Comparison of ENCODE assay signal across 8 mouse cellular contexts in the genomic region with DNA sequence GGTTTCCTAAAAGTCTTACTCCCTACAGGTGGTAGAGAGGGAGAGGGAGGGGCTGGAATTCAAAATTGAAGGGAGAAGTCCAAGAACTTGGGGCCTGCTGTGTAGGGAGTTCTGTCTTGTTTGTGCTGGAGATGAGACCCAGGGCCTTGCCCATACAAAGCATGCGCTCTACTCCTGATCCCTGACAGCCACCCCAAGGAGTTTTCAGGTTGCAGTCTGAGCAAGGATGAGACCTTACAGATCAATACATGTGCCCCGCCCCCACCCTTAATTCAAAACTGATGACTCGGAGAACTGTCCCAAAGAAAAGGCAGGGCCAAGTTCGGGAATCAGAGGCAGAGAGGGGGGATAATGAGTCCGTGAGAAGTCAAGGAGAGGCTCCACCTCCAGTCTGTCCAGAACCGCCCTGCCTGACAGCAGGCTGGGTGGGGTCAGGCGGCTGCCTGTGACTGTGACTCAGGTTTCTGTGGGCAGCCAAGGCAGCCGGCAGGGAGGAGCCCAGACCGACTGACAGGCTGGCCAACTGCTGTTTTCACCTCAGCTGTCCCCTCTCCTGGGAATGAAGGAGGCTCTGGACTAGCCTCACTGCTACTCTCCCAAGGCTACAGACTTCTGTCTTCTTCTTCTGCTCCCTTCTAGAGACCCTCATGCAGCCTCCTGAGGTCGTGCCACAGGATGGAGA. TPM values are rescaled to one million over a fixed set of nuclear protein-coding genes. Genes with fewer than 3 reads are reported as not detected.
DNase-seq lines count a peak whose midpoint lies in the region; ATAC-seq and TF ChIP-seq lines count a peak whose summit lies in the region.

No protein-coding gene starts in this region.

- H3K4me3 ChIP-seq in hindbrain, embryonic 15.5 days = no peak overlapping the region
- peak overlapping the region; percentile 23 to 26 for H3K4me3 ChIP-seq in liver, embryonic 14.5 days (ENCODE audit: insufficient read depth in 1 of 2, low read depth in 2 of 2, low read length in 2 of 2)
- H3K4me3 ChIP-seq in neural tube, embryonic 12.5 days = no peak overlapping the region

- H3K9me3 ChIP-seq in hindbrain, embryonic 15.5 days = no peaks in the 10 kb centered on the region
- H3K9me3 ChIP-seq in liver, embryonic 14.5 days (ENCODE audit: control insufficient read depth, low read length) = no peaks in the 10 kb centered on the region
- no peaks in the 10 kb centered on the region for H3K9me3 ChIP-seq in neural tube, embryonic 12.5 days

- peaks cover 53% of the 10 kb centered on the region for H3K4me1 ChIP-seq in hindbrain, embryonic 15.5 days (replicated peaks)
- peaks cover 30 to 41% of the 10 kb centered on the region in 2 experiments for H3K4me1 ChIP-seq in liver, embryonic 14.5 days (replicated peaks; ENCODE audit: control insufficient read depth in 2 of 2, insufficient read depth in 2 of 2, low read length in 1 of 2)
- H3K4me1 ChIP-seq in neural tube, embryonic 12.5 days = peaks cover 45% of the 10 kb centered on the region

- 10% methylated on average over 10 of the region's 10 CpGs for WGBS in hindbrain, embryonic 15.5 days
- 4% methylated on average over 10 of the region's 10 CpGs for WGBS in liver, embryonic 14.5 days (ENCODE audit: insufficient replicate concordance)
- 11% methylated on average over 10 of the region's 10 CpGs for WGBS in neural tube, embryonic 12.5 days

- intact Hi-C loops in left cerebral cortex, postnatal 4 days (cut with DNase I) = loop anchor here (5.0 kb wide), 1 partner anchor 33 kb away; no protein-coding TSS in a partner anchor
- intact Hi-C loops in left cerebral cortex, postnatal 14 days (cut with DNase I) = loop anchor here (5.0 kb wide), 2 partner anchors 78 to 173 kb away; no protein-coding TSS in a partner anchor

- no peak for TF ChIP-seq CTCF in liver, embryonic 14.5 days (IDR thresholded peaks at IDR 0.05; ENCODE audit: low read depth)

- no peaks in the 10 kb centered on the region for H3K36me3 ChIP-seq in hindbrain, embryonic 15.5 days
- H3K36me3 ChIP-seq in liver, embryonic 14.5 days (replicated peaks; ENCODE audit: control insufficient read depth, insufficient read depth, low read depth) = no peaks in the 10 kb centered on the region
- no peaks in the 10 kb centered on the region for H3K36me3 ChIP-seq in neural tube, embryonic 12.5 days

- H3K4me2 ChIP-seq in hindbrain, embryonic 15.5 days = no peak overlapping the region
- H3K4me2 ChIP-seq in liver, embryonic 14.5 days (ENCODE audit: low read depth) = peak overlapping the region; percentile 88
- H3K4me2 ChIP-seq in neural tube, embryonic 12.5 days (replicated peaks) = peak overlapping the region; percentile 30

- TF ChIP-seq EP300 in liver, embryonic 14.5 days (IDR thresholded peaks at IDR 0.05; ENCODE audit: low read depth) = no peak

- peak overlapping the region; percentile 67; the same call in 1 of the 2 replicates for H3K27ac ChIP-seq in hindbrain, embryonic 15.5 days (replicated peaks)
- peak overlapping the region; percentile 79 for H3K27ac ChIP-seq in liver, embryonic 14.5 days
- H3K27ac ChIP-seq in neural tube, embryonic 12.5 days = 0 out of 2 replicates have a peak overlapping the region, but pooled peaks have one; percentile 0

- ATAC-seq in hindbrain, embryonic 15.5 days (ENCODE audit: low FRiP score, low read depth) = no peak
- ATAC-seq in liver, embryonic 14.5 days (ENCODE audit: insufficient read depth) = peak; percentile 75
- no peak for ATAC-seq in neural tube, embryonic 12.5 days (ENCODE audit: low FRiP score, low read depth)
- no peak for ATAC-seq in activated CD4-positive, CD25-positive, alpha-beta regulatory T cell, adult 4 months

- no peaks in the 10 kb centered on the region for H3K27me3 ChIP-seq in hindbrain, embryonic 15.5 days
- H3K27me3 ChIP-seq in liver, embryonic 14.5 days (ENCODE audit: control insufficient read depth, insufficient read depth, low read length) = peaks cover 26% of the 10 kb centered on the region
- H3K27me3 ChIP-seq in neural tube, embryonic 12.5 days (replicated peaks) = no peaks in the 10 kb centered on the region

- H3K9ac ChIP-seq in hindbrain, embryonic 15.5 days = no peak overlapping the region
- peak overlapping the region; percentile 63 for H3K9ac ChIP-seq in liver, embryonic 14.5 days (replicated peaks)
- peak overlapping the region; percentile 33 for H3K9ac ChIP-seq in neural tube, embryonic 12.5 days

- peak; percentile 58 for DNase-seq in left cerebral cortex, postnatal 4 days
- DNase-seq in left cerebral cortex, postnatal 14 days (ENCODE audit: low spot score in 2 of 2) = no peak
- DNase-seq in adrenal gland, postnatal 4 days (ENCODE audit: low spot score in 2 of 2) = peak; percentile 39 to 70
- DNase-seq in gastrocnemius, adult 18-20 months (ENCODE audit: low spot score) = peak; percentile 93
- peak; percentile 74 to 82 (median 77) for DNase-seq in liver, embryonic 14.5 days (ENCODE audit: low read depth in 3 of 3, low spot score in 3 of 3)

RNA-seq across cellular contexts. Expression of a gene that starts 1.5 kb away (rescaled TPM):
- 100 to 1,000 TPM; 102 to 105 TPM for total RNA-seq in left cerebral cortex, postnatal 4 days (2021)
- 10 to 100 TPM; 82.0 to 85.4 TPM for total RNA-seq in left cerebral cortex, postnatal 14 days (2021)
- 10 to 100 TPM; 70.0 to 75.4 TPM for total RNA-seq in adrenal gland, postnatal 4 days (2021)
- total RNA-seq in gastrocnemius, adult 18-20 months (2021) = 10 to 100 TPM; 21.0 to 26.8 TPM
- 172 and 180 TPM in 2 replicates for polyA plus RNA-seq in hindbrain, embryonic 15.5 days (2015; fragmentation: Nextera tagmentation; extraction: Ambion mirVana)
- polyA plus RNA-seq in liver, embryonic 14.5 days (2012; rRNA removed) = 16.3 and 23.4 TPM in 2 replicates
- 8.8 and 9.2 TPM in 2 replicates for polyA plus RNA-seq in liver, embryonic 14.5 days (2014; fragmentation: Nextera tagmentation; extraction: Ambion mirVana)
- 119 and 127 TPM in 2 replicates for polyA plus RNA-seq in neural tube, embryonic 12.5 days (2016; fragmentation: Nextera tagmentation; extraction: Ambion mirVana)
- polyA plus RNA-seq in activated CD4-positive, CD25-positive, alpha-beta regulatory T cell, adult 4 months (2017; shearing (Covaris generic)) = 10 to 100 TPM; 57.1 to 80.8 TPM

RNA-seq across cellular contexts. Expression of a gene that starts 4.5 kb away (rescaled TPM):
- 100 to 1,000 TPM; 211 to 214 TPM for total RNA-seq in left cerebral cortex, postnatal 4 days (2021)
- total RNA-seq in left cerebral cortex, postnatal 14 days (2021) = 100 to 1,000 TPM; 241 to 264 TPM
- total RNA-seq in adrenal gland, postnatal 4 days (2021) = 10 to 100 TPM; 64.1 to 70.7 TPM
- total RNA-seq in gastrocnemius, adult 18-20 months (2021) = 100 to 1,000 TPM; 185 to 200 TPM
- 82.9 and 97.5 TPM in 2 replicates for polyA plus RNA-seq in hindbrain, embryonic 15.5 days (2015; fragmentation: Nextera tagmentation; extraction: Ambion mirVana)
- 8.6 and 9.4 TPM in 2 replicates for polyA plus RNA-seq in liver, embryonic 14.5 days (2012; rRNA removed)
- polyA plus RNA-seq in liver, embryonic 14.5 days (2014; fragmentation: Nextera tagmentation; extraction: Ambion mirVana) = 4.9 and 6.1 TPM in 2 replicates
- 140 and 149 TPM in 2 replicates for polyA plus RNA-seq in neural tube, embryonic 12.5 days (2016; fragmentation: Nextera tagmentation; extraction: Ambion mirVana)
- 1 to 10 TPM; 6.7 to 7.4 TPM for polyA plus RNA-seq in activated CD4-positive, CD25-positive, alpha-beta regulatory T cell, adult 4 months (2017; shearing (Covaris generic))

RNA-seq across cellular contexts. Expression of a gene that starts 25.9 kb away (rescaled TPM):
- 1 to 10 TPM; 2.2 to 3.4 TPM for total RNA-seq in left cerebral cortex, postnatal 4 days (2021)
- 1 to 10 TPM; 2.9 to 3.4 TPM for total RNA-seq in left cerebral cortex, postnatal 14 days (2021)
- 10 to 100 TPM in 1 of 2 experiments, 1 to 10 TPM in 1; 9.3 to 12.8 TPM for total RNA-seq in adrenal gland, postnatal 4 days (2021)
- 1 to 10 TPM in 1 of 2 experiments, under 1 TPM in 1; 0.89 to 1.4 TPM for total RNA-seq in gastrocnemius, adult 18-20 months (2021)
- 6.9 and 8.1 TPM in 2 replicates for polyA plus RNA-seq in hindbrain, embryonic 15.5 days (2015; fragmentation: Nextera tagmentation; extraction: Ambion mirVana)
- polyA plus RNA-seq in liver, embryonic 14.5 days (2012; rRNA removed) = 0.15 and 0.28 TPM in 2 replicates
- 0.25 and 0.52 TPM in 2 replicates for polyA plus RNA-seq in liver, embryonic 14.5 days (2014; fragmentation: Nextera tagmentation; extraction: Ambion mirVana)
- polyA plus RNA-seq in neural tube, embryonic 12.5 days (2016; fragmentation: Nextera tagmentation; extraction: Ambion mirVana) = 12.1 and 13.8 TPM in 2 replicates
- not detected for polyA plus RNA-seq in activated CD4-positive, CD25-positive, alpha-beta regulatory T cell, adult 4 months (2017; shearing (Covaris generic))

RNA-seq across cellular contexts. Expression of a gene that starts 58.1 kb away (rescaled TPM):
- 100 to 1,000 TPM; 165 TPM for total RNA-seq in left cerebral cortex, postnatal 4 days (2021)
- total RNA-seq in left cerebral cortex, postnatal 14 days (2021) = 100 to 1,000 TPM; 129 to 147 TPM
- 100 to 1,000 TPM; 319 to 332 TPM for total RNA-seq in adrenal gland, postnatal 4 days (2021)
- total RNA-seq in gastrocnemius, adult 18-20 months (2021) = 100 to 1,000 TPM in 1 of 2 experiments, 10 to 100 TPM in 1; 94.1 to 101 TPM
- polyA plus RNA-seq in hindbrain, embryonic 15.5 days (2015; fragmentation: Nextera tagmentation; extraction: Ambion mirVana) = 130 and 141 TPM in 2 replicates
- polyA plus RNA-seq in liver, embryonic 14.5 days (2012; rRNA removed) = 39.2 and 62.6 TPM in 2 replicates
- 77.9 and 84.2 TPM in 2 replicates for polyA plus RNA-seq in liver, embryonic 14.5 days (2014; fragmentation: Nextera tagmentation; extraction: Ambion mirVana)
- 236 and 241 TPM in 2 replicates for polyA plus RNA-seq in neural tube, embryonic 12.5 days (2016; fragmentation: Nextera tagmentation; extraction: Ambion mirVana)
- 100 to 1,000 TPM; 205 to 236 TPM for polyA plus RNA-seq in activated CD4-positive, CD25-positive, alpha-beta regulatory T cell, adult 4 months (2017; shearing (Covaris generic))

Comparison
In these comparisons a context has a peak if more than half of its experiments do, and no peak if none do; other contexts are left out.
1. DNase-seq: peak in left cerebral cortex, postnatal 4 days (single experiment), adrenal gland, postnatal 4 days (2 of 2), gastrocnemius, adult 18-20 months (single experiment) and liver, embryonic 14.5 days (3 of 3); none in left cerebral cortex, postnatal 14 days (0 of 2).
2. H3K27ac ChIP-seq: peak in every context shown above with its lines; median percentile 79 in liver, embryonic 14.5 days; 67 in hindbrain, embryonic 15.5 days; 0 in neural tube, embryonic 12.5 days.
3. H3K4me3 ChIP-seq: peak in liver, embryonic 14.5 days (2 of 2); none in hindbrain, embryonic 15.5 days (single experiment) and neural tube, embryonic 12.5 days (single experiment).